Mouse (Mus musculus) midbrain, postnatal 0 days (tissue): Measurements from ENCODE around the gene Gsta4. TPM values are rescaled to one million over a fixed set of nuclear protein-coding genes. Genes with fewer than 3 reads are reported as not detected.
"Not testable (repeated sequence)": the region's sequence is repeated elsewhere in the genome, so short reads cannot be mapped to it uniquely, and the experiment has no call there.

Source experiments
- ATAC-seq: fragments of 200-750 bp; cut with Nextera tagmentation; 2 replicates; pipeline ENCODE4 v1.8.0; 2017; ENCODE audit warnings: moderate number of reproducible peaks, mild to moderate bottlenecking, moderate TSS enrichment, moderate library complexity; ENCODE audit not compliant: low FRiP score
- DNase-seq: peaks from one replicate; pipeline ENCODE4 v3.0.0-alpha.2; 2015; ENCODE audit warnings: low spot score
- H3K27ac ChIP-seq: fragments of 300-500 bp; sonication (generic); 2 replicates; pipeline ENCODE4 v1.5.1; 2014; ENCODE audit warnings: low read depth, mild to moderate bottlenecking, low read length, mixed read lengths
- H3K27me3 ChIP-seq: fragments of 300-500 bp; sonication (generic); 2 replicates; pipeline ENCODE4 v1.6.1; 2014; ENCODE audit warnings: low read length, control low read depth, mixed read lengths; ENCODE audit not compliant: insufficient read depth
- H3K36me3 ChIP-seq: fragments of 300-500 bp; sonication (generic); 2 replicates; pipeline ENCODE4 v1.6.1; 2014; ENCODE audit warnings: low read length, control low read depth, mixed read lengths; ENCODE audit not compliant: insufficient read depth
- H3K4me1 ChIP-seq: fragments of 300-500 bp; sonication (generic); 2 replicates; pipeline ENCODE4 v1.6.1; 2014; ENCODE audit warnings: mild to moderate bottlenecking, control low read depth, antibody characterized with exemption, low read length, mixed read lengths; ENCODE audit not compliant: insufficient read depth
- H3K4me2 ChIP-seq: fragments of 300-500 bp; sonication (generic); 2 replicates; pipeline ENCODE4 v1.6.1; 2014; ENCODE audit warnings: low read depth, mild to moderate bottlenecking, low read length, mixed read lengths; ENCODE audit not compliant: poor library complexity, severe bottlenecking
- H3K4me3 ChIP-seq: fragments of 300-500 bp; sonication (generic); 2 replicates; pipeline ENCODE4 v1.5.1; 2014; ENCODE audit warnings: low read depth, mild to moderate bottlenecking, low read length, moderate library complexity
- H3K9ac ChIP-seq: fragments of 300-500 bp; sonication (generic); replicated peaks from 2 replicates; pipeline ENCODE4 v1.6.1; 2014; ENCODE audit warnings: mild to moderate bottlenecking, low read length, moderate library complexity, mixed read lengths; ENCODE audit not compliant: poor library complexity, severe bottlenecking
- H3K9me3 ChIP-seq: fragments of 300-500 bp; sonication (generic); 2 replicates; pipeline ENCODE4 v1.6.1; 2016; ENCODE audit warnings: low read length, control low read depth
- CTCF ChIP-seq: IDR thresholded peaks from 2 replicates; pipeline ENCODE4 v1.5.1; 2016; ENCODE audit warnings: antibody characterized with exemption, mild to moderate bottlenecking
- WGBS: fragments of 180-500 bp; shearing (Covaris S2); extraction: QIAGEN DNeasy Blood & Tissue Kit; methylation state at CpG from one replicate; pipeline ENCODE4 v1.1.7; 2014; 5-methylcytosine and 5-hydroxymethylcytosine counted together
- polyA plus RNA-seq: library from polyadenylated mRNA; unstranded; fragments of >200 nt; fragmentation: Nextera tagmentation; extraction: Ambion mirVana; gene quantifications from 2 replicates; pipeline ENCODE4 v1.2.1, GENCODE M21; 2015
- total RNA-seq: library from RNA; depleted of rRNA; stranded (reverse); fragments of >200 nt; gene quantifications from 2 replicates; pipeline ENCODE4 v1.2.3, GENCODE M21; 2014; rRNA removed

Gsta4 gene
- total and polyA plus RNA-seq, 2 experiments from 2014 or later, result 12.9 to 28.2 TPM

DNA sequence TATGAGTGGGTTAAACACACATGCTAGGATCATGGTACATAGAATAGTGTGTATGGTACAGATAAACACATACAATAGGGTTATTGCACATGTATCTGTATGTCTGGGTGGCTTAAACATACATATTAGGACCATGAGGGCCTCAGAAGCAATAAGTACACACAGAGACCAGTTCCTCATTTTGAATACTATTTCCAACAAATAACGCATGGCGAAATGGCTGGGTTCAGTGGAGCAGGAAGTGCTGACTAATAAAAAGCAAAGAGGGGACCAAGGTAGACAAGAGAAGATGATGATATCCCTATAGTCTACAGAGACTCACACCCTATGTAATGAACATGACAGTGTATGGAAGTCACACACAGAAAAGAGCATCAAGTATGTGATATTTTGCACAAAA is 45.5 kb downstream of the Gsta4 start:
- H3K9me3 ChIP-seq, result no peaks in the 10 kb centered on the region
- no peaks in the 10 kb centered on the region for H3K36me3 ChIP-seq
- no peak overlapping the region for H3K27ac ChIP-seq
- TF ChIP-seq CTCF, result no peak
- DNase-seq (no peak), ATAC-seq (no peak)
- no peak overlapping the region for H3K4me3 ChIP-seq
- WGBS, result 95% methylated on average over 2 of the region's 2 CpGs
- no peak overlapping the region for H3K9ac ChIP-seq
- no peaks in the 10 kb centered on the region for H3K4me1 ChIP-seq
- no peak overlapping the region for H3K4me2 ChIP-seq
- no peaks in the 10 kb centered on the region for H3K27me3 ChIP-seq

- 69% methylated on average over 3 of the region's 3 CpGs for WGBS
Observed at GRCm38 (mm10) chr9:78229658-78230057, 47.1 kb downstream of the Gsta4 start.

DNA sequence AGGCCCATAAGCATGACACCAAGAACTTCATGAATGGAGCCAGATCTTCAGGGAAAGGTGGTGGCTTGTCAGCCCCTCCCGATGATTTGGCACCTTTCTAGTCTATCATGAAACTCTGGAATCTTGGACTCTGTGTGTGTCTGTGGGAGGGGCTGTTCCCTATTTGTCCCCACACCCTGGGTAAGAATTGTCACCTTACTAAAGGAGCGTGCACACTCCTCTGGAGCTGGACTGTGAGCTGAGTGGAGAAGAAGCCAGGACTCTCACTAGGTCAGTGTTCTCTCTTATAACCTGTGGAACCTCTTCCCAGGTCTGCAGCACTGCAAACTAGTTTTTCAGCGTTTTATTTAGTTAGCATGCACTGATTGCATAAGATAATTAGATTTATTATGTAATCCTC is 47.9 kb downstream of the Gsta4 start, which contains the start of gene Gsta1:
Gene Gsta1 (plus strand): TSS at position 196 of the 400 bp plus-strand sequence.
- WGBS, result 100% methylated on average over 1 of the region's 3 CpGs
- H3K4me2 ChIP-seq, result not testable (repeated sequence)

More at GRCm38 (mm10) chr9:78229658-78230057, 47.1 kb downstream of the Gsta4 start:
- not testable (repeated sequence) for H3K4me3 ChIP-seq, DNase-seq, H3K9ac ChIP-seq, H3K4me1 ChIP-seq, ATAC-seq, H3K36me3 ChIP-seq, H3K27ac ChIP-seq, H3K4me2 ChIP-seq, H3K9me3 ChIP-seq, H3K27me3 ChIP-seq

GRCm38 (mm10) chr9:78233121-78233695 is 50.6 kb downstream of the Gsta4 start:
- H3K9ac ChIP-seq, H3K4me1 ChIP-seq, H3K27me3 ChIP-seq, H3K9me3 ChIP-seq, ATAC-seq, H3K27ac ChIP-seq, H3K4me2 ChIP-seq, DNase-seq, H3K36me3 ChIP-seq, H3K4me3 ChIP-seq: not testable (repeated sequence)
- no CpG with 5 or more reads among the region's 10 CpGs for WGBS

More for the DNA sequence above, 47.9 kb downstream of the Gsta4 start, which contains the start of gene Gsta1:
- DNase-seq, H3K9ac ChIP-seq, H3K27me3 ChIP-seq, H3K27ac ChIP-seq, ATAC-seq, H3K4me3 ChIP-seq, H3K9me3 ChIP-seq, H3K4me1 ChIP-seq, H3K36me3 ChIP-seq: not testable (repeated sequence)

- H3K4me3 ChIP-seq, H3K9ac ChIP-seq, DNase-seq, H3K9me3 ChIP-seq, H3K27ac ChIP-seq, H3K4me2 ChIP-seq, H3K36me3 ChIP-seq, H3K27me3 ChIP-seq, H3K4me1 ChIP-seq, ATAC-seq: not testable (repeated sequence)
- 76% methylated on average over 3 of the region's 4 CpGs for WGBS
Observed at GRCm38 (mm10) chr9:78255683-78256470, 73.3 kb downstream of the Gsta4 start.

GRCm38 (mm10) chr9:78256914-78257313 is 74.3 kb downstream of the Gsta4 start, which contains the start of gene Gm3776:
Gm3776 (plus strand) TSS chr9:78257129.
- not testable (repeated sequence) for ATAC-seq, H3K4me2 ChIP-seq
- 96% methylated on average over 1 of the region's 3 CpGs for WGBS

More at GRCm38 (mm10) chr9:78256914-78257313, 74.3 kb downstream of the Gsta4 start, which contains the start of gene Gm3776:
- H3K36me3 ChIP-seq, H3K27ac ChIP-seq, DNase-seq, H3K9me3 ChIP-seq, H3K9ac ChIP-seq, H3K4me3 ChIP-seq, H3K27me3 ChIP-seq, H3K4me1 ChIP-seq: not testable (repeated sequence)

Other genes starting within 250 kb of the Gsta4 start
- gene Gcm1, start 130.8 kb upstream of the Gsta4 start, total RNA-seq, result not detected in 2 replicates
- not detected in 2 replicates for gene Gcm1, start 130.8 kb upstream of the Gsta4 start, polyA plus RNA-seq
- 94.6 and 115 TPM in 2 replicates for gene Fbxo9, start 73.7 kb upstream of the Gsta4 start, total RNA-seq
- gene Fbxo9, start 73.7 kb upstream of the Gsta4 start, polyA plus RNA-seq, result 84.8 and 89.9 TPM in 2 replicates
- gene Ick, start 73.6 kb upstream of the Gsta4 start, total RNA-seq, result 52.2 and 56.0 TPM in 2 replicates
- gene Ick, start 73.6 kb upstream of the Gsta4 start, polyA plus RNA-seq, result 31.3 and 34.6 TPM in 2 replicates
- not detected in 2 replicates for gene Gsta1, start 47.9 kb downstream of the Gsta4 start, total RNA-seq
- not detected in 2 replicates for gene Gsta1, start 47.9 kb downstream of the Gsta4 start, polyA plus RNA-seq
- gene Gm3776, start 74.4 kb downstream of the Gsta4 start, total RNA-seq, result not detected in 2 replicates
- not detected in 2 replicates for gene Gm3776, start 74.4 kb downstream of the Gsta4 start, polyA plus RNA-seq
- not detected in 2 replicates for gene Gm10639, start 107.1 kb downstream of the Gsta4 start, total RNA-seq
- not detected in 2 replicates for gene Gm10639, start 107.1 kb downstream of the Gsta4 start, polyA plus RNA-seq
- gene Omt2a, start 132.0 kb downstream of the Gsta4 start, total RNA-seq, result not detected in 2 replicates
- gene Omt2a, start 132.0 kb downstream of the Gsta4 start, polyA plus RNA-seq, result not detected in 2 replicates
- not detected in 2 replicates for gene Omt2b, start 144.8 kb downstream of the Gsta4 start, total RNA-seq
- not detected in 2 replicates for gene Omt2b, start 144.8 kb downstream of the Gsta4 start, polyA plus RNA-seq
- gene Gsta2, start 173.0 kb downstream of the Gsta4 start, total RNA-seq, result not detected in 2 replicates
- not detected in 2 replicates for gene Gsta2, start 173.0 kb downstream of the Gsta4 start, polyA plus RNA-seq
- 0.90 and 3.1 TPM in 2 replicates for gene Dppa5a, start 185.4 kb downstream of the Gsta4 start, total RNA-seq
- gene Dppa5a, start 185.4 kb downstream of the Gsta4 start, polyA plus RNA-seq, result 9.5 TPM in 2 replicates
- 6.0 and 6.1 TPM in 2 replicates for gene Ooep, start 196.0 kb downstream of the Gsta4 start, total RNA-seq
- 5.0 and 5.3 TPM in 2 replicates for gene Ooep, start 196.0 kb downstream of the Gsta4 start, polyA plus RNA-seq
- gene Ddx43, start 213.0 kb downstream of the Gsta4 start, total RNA-seq, result 0.28 TPM in 1 of 2 replicates, not detected in the other
- 0.31 and 0.43 TPM in 2 replicates for gene Ddx43, start 213.0 kb downstream of the Gsta4 start, polyA plus RNA-seq